Mouse (Mus musculus): Measurements from ENCODE around the gene Lgi4.

GRCm38 (mm10) chr7:31076492-31076891 is 17.4 kb downstream of the Lgi4 start, which contains the start of gene Fxyd3:
- no peak for TF ChIP-seq CTCF (IDR thresholded peaks at IDR 0.05; ENCODE audit: extremely low read depth, insufficient read length, insufficient replicate concordance, low read depth, low read length)
- TF ChIP-seq POLR2A (IDR thresholded peaks at IDR 0.05; ENCODE audit: low read depth, low read length): no peak

Measured in small intestine, adult 2 months (tissue).